Comparison of ENCODE assay signal across 1 mouse cellular context in the genomic region with DNA sequence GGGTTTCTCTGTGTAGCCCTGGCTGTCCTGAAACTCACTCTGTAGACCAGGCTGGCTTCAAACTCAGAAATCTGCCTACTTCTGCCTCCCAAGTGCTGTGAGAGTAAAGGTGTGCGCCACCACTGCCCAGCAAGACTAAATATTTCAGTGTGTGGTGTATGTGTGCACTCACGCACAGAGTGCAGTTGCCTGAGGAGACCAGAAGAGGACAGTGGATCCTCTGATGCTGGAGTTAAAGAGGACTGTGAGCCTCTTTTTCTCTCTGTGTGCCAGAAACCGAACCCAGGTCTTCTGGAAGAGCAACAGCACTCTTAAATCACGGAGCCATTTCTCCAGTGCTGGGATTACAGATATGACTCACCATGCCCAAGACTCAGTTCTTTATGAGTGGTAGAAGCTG.
TF ChIP-seq lines count a peak whose summit lies in the region.

No protein-coding gene starts in this region.

TF ChIP-seq in MEL, 35 proteins besides CTCF, POLR2A, EP300 and RAD21 (continued from another document):
- no peak for TF ChIP-seq UBTF (IDR thresholded peaks at IDR 0.05; ENCODE audit: borderline replicate concordance, insufficient read depth, low read depth, low read length)
- no peak for TF ChIP-seq USF1 (IDR thresholded peaks at IDR 0.05; ENCODE audit: low read depth, low read length)
- TF ChIP-seq CHD1 (IDR thresholded peaks at IDR 0.05; ENCODE audit: low read depth, low read length) = no peak
- no peak for TF ChIP-seq KAT2A (conservative IDR thresholded peaks at IDR 0.05; ENCODE audit: low read depth, low read length)
- TF ChIP-seq CHD2 (IDR thresholded peaks at IDR 0.05; ENCODE audit: low read length) = no peak
- no peak for TF ChIP-seq BHLHE40 (IDR thresholded peaks at IDR 0.05; ENCODE audit: borderline replicate concordance, low read depth, low read length)
- TF ChIP-seq SMC3 (IDR thresholded peaks at IDR 0.05; ENCODE audit: low read depth, low read length) = no peak
- no peak for TF ChIP-seq TBP (IDR thresholded peaks at IDR 0.05; ENCODE audit: low read depth, low read length)
- TF ChIP-seq GABPA (IDR thresholded peaks at IDR 0.05; ENCODE audit: low read depth, low read length) = no peak
